Mouse (Mus musculus): Measurements from ENCODE around the gene 2010315B03Rik.

2010315B03Rik gene

DNA sequence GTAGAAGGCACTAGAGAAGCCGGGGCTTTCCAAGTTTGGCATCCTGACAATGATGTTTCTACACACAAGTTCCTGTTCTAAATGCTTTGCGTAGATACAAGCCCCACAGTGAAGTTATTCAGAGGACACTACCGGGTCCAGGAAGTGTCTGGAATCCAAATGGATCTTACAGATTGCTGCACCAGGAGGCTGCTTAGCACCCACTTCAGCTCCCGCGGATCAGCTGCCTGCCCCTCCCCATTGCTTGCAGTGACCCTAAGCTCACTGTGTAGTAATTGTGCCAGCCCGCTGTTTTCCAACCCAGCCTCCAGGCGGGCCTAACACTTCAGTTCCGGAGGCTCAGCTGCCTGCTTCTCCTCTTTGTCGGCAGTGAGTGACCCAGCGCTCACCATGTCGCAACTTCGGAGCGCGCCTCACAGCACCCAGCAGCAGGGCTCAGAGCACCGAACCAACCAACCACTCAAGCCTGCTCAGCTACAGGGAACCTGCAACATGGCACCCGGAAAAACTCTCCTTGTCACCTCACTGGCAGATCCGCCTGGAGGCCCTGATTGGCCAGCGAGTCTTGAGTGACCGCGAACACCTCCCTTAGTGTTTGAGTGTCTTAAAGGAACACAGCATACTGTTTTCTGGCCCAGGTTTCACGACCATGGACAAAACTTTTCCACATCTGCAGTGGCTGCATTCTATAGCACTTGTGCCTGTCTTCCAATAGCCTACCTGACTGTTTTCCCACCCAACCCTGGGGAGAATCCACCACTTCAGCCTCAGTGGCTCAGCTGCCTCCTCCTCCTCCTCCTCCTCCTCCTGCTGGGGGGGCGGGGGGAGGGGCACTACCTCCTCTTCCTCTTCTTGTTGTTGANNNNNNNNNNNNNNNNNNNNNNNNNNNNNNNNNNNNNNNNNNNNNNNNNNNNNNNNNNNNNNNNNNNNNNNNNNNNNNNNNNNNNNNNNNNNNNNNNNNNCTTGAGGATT lies at the start of gene 2010315B03Rik:
TSS of gene 2010315B03Rik (minus strand) at position 526 of the 972 bp plus-strand sequence.
- peak; percentile 87 for DNase-seq (ENCODE audit: low spot score)

DNA sequence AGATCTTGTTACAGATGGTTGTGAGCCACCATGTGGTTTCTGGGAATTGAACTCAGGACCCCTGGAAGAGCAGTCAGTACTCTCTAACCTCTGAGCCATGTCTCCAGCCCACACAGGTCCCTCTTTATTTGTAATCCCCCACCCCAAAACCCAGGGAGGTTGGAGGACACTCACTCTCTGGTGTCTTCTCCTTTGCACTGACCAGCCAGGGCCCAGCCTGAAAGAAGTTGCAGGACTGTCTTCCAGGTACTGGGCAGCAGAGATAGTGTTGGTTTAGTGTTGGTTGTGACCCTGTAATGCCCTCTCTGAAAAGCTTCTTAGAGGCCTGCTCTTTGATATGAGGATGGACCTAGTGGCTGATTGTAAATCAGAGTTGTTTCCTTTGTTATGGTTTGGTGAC lies 994 bp downstream of the 2010315B03Rik start:
- peak; percentile 4 for DNase-seq (ENCODE audit: low spot score)

DNA sequence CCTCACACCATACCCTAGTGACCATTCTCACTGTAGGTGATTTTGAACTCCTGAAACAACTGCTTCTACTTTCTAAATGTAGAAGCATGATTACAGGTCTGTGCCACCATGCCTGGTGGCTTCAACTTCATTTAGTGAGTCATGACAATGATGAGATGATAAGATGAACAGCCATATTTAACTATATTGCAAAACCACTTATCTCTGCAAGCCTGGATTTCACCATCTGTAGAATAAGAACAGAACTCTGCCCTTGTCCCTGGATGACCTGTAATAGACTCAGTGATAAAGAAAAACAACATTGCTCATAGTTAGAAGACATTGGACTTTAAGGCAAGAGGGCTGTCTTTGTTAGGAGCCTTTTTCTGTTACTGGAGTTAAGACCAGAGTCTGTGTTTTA lies 24.2 kb downstream of the 2010315B03Rik start:
- no peak for DNase-seq (ENCODE audit: low spot score)

DNA sequence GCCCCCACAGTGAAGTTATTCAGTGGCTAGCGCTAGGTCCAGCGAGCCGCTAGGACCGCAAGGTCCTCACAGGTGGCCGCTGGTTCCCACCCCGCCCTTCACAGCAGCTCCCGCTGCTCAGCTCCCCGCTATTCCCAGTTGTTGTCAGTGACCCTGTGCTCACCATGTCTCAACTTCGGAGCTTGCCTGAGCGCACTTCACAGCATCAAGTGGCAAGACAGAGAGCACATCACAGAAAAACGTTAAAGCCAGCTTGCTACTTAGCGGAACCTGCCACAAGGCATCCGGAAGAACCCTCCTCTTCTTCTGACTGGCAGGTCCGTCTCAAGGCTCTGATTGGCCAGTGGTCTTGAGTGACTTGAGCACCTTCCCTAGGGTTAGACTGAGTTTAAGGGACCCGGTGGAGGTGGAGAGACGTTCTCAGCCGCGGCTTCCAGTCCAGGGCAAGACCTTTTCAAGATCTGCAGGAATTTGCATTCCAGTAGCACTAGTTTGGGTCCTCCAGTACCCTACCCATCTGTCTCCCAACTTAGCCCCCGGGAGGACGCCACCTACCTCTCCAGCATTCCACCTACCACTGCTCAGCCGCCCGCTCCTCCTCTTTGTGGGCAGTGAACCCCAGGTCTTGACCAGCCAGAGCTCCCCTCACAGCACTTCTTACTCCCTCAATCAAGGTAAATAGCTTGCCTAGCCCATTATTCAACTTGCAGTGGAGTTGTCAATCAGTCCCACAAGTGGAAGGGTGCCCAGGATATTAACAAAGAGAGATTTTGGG lies 30.4 kb downstream of the 2010315B03Rik start:
- DNase-seq (ENCODE audit: low spot score): peak; percentile 89

DNA sequence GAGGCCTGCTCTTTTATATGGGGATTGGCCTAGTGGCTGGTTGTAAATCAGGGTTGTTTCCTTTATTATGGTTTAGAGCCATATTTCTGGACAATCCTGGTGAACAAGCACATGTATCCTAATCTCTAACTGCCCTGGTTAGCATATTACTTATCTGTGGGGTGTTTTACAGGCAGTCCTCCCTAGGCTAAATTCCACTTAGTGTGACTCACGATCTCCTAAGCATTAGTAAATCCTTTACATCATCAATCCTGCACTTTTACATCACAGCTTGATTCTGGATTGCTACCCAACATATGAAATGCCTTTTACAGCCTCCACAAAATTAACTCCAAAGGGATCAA lies 31.1 kb downstream of the 2010315B03Rik start:
- DNase-seq (ENCODE audit: low spot score): no peak

DNA sequence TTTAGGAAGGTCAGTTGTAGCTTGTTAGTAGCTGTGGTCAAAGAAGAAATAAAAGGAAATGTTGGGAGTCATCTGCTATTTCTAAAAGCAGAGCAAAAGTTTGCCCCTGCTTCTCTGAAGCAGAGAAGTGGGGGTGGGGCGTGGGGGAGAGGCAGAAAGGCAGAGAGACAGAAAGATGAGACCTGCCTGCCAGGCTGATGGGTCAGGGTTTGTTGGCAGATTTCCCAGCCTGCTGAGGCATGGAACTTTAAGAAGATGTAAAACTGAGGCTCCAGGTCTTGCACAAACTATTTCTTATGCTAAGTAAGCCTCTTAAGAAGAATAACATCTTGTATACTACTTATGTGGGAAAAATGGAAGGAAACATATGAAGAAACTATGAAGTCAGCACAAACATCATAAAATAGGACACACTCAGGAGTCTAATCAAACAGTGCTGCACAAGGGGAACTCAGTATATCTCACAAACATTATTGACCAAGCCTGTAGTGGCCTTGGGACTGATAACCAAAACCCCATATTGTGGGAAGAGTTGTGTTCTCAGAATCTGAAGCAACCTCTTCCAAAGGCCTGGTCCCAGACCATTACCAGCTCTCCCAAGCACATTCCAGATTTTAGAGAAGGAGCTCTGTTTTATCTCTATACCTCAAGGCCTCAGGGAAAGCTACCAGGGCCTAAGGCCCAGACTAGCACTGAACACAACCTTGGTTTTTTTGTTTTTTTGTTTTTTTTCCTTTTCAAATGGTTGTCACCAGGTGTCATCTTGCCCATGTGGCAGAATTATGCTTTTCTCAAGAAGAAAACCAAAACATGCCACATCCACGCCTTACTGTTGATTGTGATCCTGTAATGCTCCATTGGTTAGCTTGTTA lies 31.7 kb downstream of the 2010315B03Rik start:
- DNase-seq (ENCODE audit: low spot score): no peak

DNA sequence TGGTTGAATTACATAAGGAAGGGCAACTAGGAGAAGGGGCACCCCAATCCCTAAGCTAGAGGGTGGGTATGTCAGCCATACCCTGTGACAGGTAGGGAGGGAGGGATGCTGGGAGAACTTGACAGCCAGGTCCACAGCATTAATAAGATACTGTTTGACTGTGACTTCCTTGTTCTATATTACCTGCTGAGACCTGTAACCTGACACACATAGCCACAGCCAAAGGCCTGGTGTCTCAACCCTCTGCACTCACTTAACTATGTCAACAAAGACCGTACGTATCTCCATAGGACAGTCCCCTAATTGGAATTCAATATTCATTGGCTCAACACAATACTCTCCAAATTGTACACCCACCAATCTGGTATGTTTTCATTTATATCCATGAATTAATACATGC lies 33.2 kb downstream of the 2010315B03Rik start:
- DNase-seq (ENCODE audit: low spot score): no peak

DNA sequence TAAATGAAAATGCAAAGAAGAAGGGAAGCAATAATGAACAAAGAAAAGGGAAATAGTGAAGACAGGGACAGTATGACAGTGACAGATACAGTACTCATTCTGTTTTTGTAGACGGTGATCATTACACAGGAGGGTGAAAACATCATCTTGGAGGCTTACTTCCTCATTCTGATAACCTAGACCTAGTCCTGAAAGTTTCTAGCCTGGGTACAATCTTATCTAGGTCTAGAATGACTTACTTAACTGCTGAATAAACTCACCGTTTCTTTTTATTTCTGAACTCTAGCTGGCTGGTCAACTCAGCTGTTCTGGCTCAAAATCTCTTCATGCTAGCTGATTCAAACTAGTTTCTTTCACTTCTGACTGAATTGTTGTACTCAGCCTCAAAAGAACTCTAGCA lies 37.4 kb downstream of the 2010315B03Rik start:
- no peak for DNase-seq (ENCODE audit: low spot score)

DNA sequence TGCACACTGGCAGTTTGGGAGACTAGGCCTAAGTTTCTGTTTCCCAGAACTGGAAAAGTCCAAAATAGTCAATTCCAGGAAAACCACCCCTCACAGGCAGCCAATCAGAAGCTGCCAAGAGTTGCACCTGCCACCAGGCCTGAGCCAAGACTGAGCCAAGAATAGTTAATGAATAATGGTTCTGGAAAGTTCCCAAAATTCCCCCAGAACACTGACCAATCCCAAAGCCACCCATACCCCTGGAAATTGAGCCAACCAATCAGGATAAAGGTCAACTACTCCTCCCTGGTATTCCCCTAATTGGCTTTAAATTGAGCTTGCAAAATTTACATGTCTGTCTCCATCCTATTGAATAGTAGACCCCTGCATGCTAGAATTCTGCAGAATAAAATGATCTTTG lies 39.3 kb downstream of the 2010315B03Rik start:
- DNase-seq (ENCODE audit: low spot score): no peak

DNA sequence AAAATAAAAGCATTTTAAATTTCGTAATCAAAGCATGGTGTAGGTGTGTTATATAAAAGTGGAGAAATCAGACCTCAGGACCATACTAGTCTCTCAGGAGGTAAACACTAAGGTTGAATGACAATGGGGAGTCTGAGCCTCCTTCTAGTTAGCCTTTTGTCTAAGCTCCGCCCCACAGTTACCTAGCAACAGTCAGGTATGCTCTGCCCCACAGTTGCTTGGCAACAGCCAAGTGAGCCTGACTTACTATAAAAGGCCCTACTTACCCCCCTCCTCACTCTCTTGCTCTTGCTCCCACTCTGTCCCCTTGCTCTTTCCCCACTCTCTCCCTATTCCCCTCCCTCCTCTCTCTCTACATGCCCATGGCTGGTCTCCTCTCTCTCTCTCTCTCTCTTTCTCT lies 44.6 kb downstream of the 2010315B03Rik start:
- DNase-seq (ENCODE audit: low spot score): peak; percentile 13

DNA sequence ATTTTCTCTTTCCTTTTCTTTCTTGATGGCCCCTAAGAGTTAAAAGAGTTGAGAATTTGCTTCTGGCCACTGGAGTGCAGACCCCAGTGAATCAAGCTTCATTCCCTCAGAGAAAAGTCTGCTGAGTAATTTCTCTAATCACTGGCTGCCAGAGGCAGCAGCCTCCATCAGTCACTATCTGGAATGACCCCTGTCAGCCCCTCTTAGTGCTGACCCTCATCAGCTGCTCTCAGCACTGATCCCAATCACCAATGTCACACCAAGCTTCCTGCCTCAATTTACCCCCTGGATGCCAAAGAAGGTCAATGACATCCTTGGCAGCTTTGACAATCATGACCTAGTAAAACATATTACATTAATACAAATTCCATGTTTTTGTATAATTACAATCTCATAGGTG lies 45.0 kb downstream of the 2010315B03Rik start:
- no peak for DNase-seq (ENCODE audit: low spot score)

DNA sequence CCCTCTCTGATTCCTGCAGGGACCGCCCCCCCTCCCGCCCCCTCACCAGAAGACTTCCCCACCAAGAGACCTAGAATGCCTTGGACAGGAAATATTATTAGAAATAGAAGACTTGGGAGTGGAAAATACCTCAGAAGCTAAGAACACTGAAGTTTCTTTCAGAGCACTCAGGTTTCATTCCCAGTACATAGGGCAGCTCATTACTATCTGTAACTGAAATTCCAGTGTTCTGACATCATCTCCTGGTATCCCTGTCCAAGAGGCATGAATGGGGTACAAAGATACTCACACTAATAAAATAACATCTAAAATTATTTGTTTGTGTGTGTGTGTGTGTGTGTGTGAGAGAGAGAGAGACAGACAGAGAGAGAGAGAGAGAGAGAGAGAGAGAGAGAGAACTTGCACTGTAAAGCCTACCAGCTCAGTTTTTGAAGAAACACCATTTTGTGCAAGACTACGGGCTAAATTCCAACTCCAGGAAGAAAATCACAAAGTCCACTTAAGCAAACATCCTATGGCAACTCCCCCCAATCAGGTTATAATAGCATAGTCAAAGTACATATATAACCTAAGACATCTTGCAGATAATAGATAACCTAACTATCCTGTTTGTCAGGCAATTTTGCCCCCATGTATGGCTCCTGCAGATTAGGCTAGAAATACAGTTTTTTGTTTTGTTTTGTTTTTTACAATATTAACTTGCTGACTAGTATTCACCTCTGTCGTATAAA lies 49.3 kb downstream of the 2010315B03Rik start:
- DNase-seq (ENCODE audit: low spot score): no peak

DNA sequence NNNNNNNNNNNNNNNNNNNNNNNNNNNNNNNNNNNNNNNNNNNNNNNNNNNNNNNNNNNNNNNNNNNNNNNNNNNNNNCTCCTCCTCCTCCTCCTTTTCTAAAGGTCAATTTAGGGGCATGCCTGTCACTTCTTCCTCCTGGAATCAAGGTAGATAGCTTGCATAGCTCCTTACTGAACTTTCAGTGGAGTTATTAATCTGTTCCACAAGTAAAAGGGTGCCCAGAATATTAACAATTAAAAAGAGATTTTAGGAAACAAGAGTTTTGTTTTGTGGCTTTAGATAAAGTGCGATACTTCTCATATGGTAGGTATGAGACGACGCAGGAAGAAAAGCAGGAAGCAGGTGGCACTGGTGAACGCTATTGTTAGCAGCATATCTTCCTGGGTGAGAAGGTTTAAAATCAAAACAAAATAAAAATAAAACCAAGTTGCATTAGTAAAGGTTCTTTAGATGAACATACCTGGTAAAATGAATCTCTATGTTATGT lies 54.4 kb downstream of the 2010315B03Rik start:
- DNase-seq (ENCODE audit: low spot score): no peak

DNA sequence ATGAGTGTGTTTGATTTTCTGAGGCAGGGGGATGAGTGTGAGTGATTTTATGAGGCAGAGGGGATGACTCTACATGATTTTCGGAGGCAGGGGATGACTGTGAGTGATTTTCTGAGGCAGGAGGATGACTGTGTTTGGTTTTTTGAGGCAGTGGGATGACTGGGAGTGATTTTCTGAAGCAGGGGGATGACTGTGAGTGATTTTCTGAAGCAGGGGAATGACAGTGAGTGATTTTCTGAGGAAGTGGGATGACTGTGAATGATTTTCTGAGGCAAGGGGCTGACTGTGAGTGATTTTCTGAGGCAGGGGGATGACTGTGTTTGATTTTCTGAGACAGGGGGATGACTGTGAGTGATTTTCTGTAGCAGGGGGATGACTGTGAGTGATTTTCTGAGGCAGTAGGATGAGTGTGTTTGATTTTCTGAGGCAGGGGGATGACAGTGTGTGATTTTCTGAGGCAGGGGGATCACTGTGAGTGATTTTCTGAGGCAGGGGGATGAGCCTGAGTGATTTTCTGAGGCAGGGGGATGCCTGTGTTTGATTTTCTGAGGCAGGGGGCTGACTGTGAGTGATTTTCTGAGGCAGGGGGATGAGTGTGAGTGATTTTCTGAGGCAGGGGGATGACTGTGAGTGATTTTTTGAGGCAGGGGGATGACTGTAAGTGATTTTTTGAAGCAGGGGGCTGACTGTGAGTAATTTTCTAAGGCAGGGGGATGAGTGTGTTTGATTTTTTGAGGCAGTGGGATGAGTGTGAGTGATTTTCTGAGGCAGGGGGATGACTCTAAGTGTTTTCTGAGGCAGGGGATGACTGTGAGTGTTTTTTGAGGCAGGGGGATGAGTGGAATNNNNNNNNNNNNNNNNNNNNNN lies 55.1 kb downstream of the 2010315B03Rik start:
- DNase-seq (ENCODE audit: low spot score): peak; percentile 70

DNA sequence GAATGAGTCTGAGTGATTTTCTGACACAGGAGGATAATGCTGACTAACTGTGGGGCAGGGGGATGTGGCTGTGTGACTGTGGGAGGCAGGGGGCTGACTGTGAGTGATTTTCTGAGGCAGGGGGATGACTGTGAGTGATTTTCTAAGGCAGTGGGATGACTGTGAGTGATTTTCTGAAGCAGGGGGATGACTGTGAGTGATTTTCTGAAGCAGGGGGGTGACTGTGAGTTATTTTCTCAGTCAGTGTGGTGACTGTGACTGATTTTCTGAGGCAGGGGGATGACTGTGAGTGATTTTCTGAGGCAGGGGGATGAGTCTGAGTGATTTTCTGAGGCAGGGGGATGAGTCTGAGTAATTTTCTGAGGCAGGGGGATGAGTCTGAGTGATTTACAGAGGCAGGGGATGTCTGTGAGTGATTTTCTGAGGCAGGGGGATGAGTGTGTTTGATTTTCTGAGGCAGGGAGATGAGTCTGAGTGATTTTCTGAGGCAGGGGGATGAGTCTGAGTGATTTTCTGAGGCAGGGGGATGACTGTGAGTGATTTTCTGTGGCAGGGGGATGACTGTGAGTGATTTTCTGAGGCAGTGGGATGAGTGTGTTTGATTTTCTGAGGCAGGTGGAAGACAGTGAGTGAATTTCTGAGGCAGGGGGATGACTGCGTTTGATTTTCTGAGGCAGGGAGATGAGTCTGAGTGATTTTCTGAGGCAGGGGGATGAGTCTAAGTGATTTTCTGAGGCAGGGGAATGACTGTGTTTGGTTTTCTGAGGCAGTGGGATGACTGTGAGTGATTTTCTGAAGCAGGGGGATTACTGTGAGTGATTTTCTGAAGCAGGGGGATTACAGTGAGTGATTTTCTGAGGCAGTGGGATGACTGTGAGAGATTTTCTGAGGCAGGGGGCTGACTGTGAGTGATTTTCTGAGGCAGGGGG lies 56.0 kb downstream of the 2010315B03Rik start:
- peak; percentile 42 for DNase-seq (ENCODE audit: low spot score)

DNA sequence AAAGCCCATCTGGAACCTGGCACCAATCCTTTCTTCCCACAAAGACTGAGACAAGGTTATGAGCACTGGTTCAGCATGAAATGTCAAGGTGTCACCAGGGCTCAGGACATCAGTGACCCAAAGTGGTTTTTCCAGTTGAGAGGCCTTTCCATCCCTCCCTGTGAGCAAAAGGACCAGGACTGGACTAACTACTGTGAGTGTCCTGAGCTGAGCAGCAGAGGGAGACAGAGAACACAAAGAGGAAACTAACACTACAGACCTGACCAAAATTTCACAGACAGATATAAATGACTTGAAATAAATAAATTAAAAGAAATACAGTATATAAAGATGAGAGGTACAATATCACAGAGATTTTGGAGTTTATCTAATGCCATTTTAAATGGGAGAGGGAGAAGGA lies 61.1 kb downstream of the 2010315B03Rik start:
- peak; percentile 26 for DNase-seq (ENCODE audit: low spot score)

Measured in retina, embryonic 14.5 days (tissue).